Mouse (Mus musculus): Measurements from ENCODE around the gene Cntnap5b.

Gene Cntnap5b

GRCm38 (mm10) chr1:100171566-100171965 is 399.0 kb downstream of the Cntnap5b start:
- no peak for DNase-seq (ENCODE audit: low spot score in 2 of 2)

- peak in 1 of 2 experiments; percentile 61 for DNase-seq (ENCODE audit: low spot score in 2 of 2)
These were observed 407.5 kb downstream of the Cntnap5b start for GRCm38 (mm10) chr1:100180050-100180449.

- no peak for DNase-seq (ENCODE audit: low spot score in 2 of 2)
These were observed 459.5 kb downstream of the Cntnap5b start for GRCm38 (mm10) chr1:100231980-100232608.

GRCm38 (mm10) chr1:100251964-100252363 is 479.4 kb downstream of the Cntnap5b start:
- DNase-seq (ENCODE audit: low spot score in 2 of 2), result no peak

GRCm38 (mm10) chr1:100310687-100311086 is 538.1 kb downstream of the Cntnap5b start:
- DNase-seq (ENCODE audit: low spot score in 2 of 2), result no peak

GRCm38 (mm10) chr1:100331066-100331465 is 558.5 kb downstream of the Cntnap5b start:
- DNase-seq (ENCODE audit: low spot score in 2 of 2), result no peak

- DNase-seq (ENCODE audit: low spot score in 2 of 2), result no peak
These were observed 597.0 kb downstream of the Cntnap5b start for GRCm38 (mm10) chr1:100369415-100370113.

GRCm38 (mm10) chr1:100386252-100386651 is 613.7 kb downstream of the Cntnap5b start:
- no peak for DNase-seq (ENCODE audit: low spot score in 2 of 2)

- no peak for DNase-seq (ENCODE audit: low spot score in 2 of 2)
These were observed 621.5 kb downstream of the Cntnap5b start for GRCm38 (mm10) chr1:100394034-100394433.

- no peak for DNase-seq (ENCODE audit: low spot score in 2 of 2)
These were observed 644.2 kb downstream of the Cntnap5b start for GRCm38 (mm10) chr1:100416658-100417224.

GRCm38 (mm10) chr1:100430038-100430774 is 657.6 kb downstream of the Cntnap5b start:
- no peak for DNase-seq (ENCODE audit: low spot score in 2 of 2)

GRCm38 (mm10) chr1:100463877-100464276 is 691.3 kb downstream of the Cntnap5b start:
- DNase-seq (ENCODE audit: low spot score in 2 of 2), result no peak

- no peak for DNase-seq (ENCODE audit: low spot score in 2 of 2)
These were observed 692.7 kb downstream of the Cntnap5b start for GRCm38 (mm10) chr1:100465226-100465625.

GRCm38 (mm10) chr1:100467595-100467994 is 695.0 kb downstream of the Cntnap5b start:
- no peak for DNase-seq (ENCODE audit: low spot score in 2 of 2)

GRCm38 (mm10) chr1:100509866-100510265 is 737.3 kb downstream of the Cntnap5b start:
- DNase-seq (ENCODE audit: low spot score in 2 of 2), result no peak
